Mouse (Mus musculus) MEL (cell line): ENCODE data around the gene Serpina1f.

Experiments used
- ELF1 ChIP-seq: IDR thresholded peaks from 2 replicates; pipeline ENCODE4 v1.6.1; 2014; ENCODE audit warnings: low read depth, mild to moderate bottlenecking, inconsistent platforms, low read length, improper control_type of control experiment, moderate library complexity
- EP300 ChIP-seq, 2 experiments: IDR thresholded peaks; 2 replicates each; pipeline ENCODE4 v1.6.1; 2011; ENCODE audit warnings: improper control_type of control experiment in 2 of 2, low read length in 2 of 2, low read depth in 1 of 2, mild to moderate bottlenecking in 1 of 2
- MYC ChIP-seq: IDR thresholded peaks from 2 replicates; pipeline ENCODE4 v1.6.1; 2011; ENCODE audit warnings: low read depth, mild to moderate bottlenecking, low read length, improper control_type of control experiment, moderate library complexity

GRCm38 (mm10) chr12:103681169-103681568 lies 14.2 kb downstream of the Serpina1f start:
- TF ChIP-seq ELF1 (no peak), EP300 (IDR thresholded peaks at IDR 0.05; ENCODE audit: low read depth in 1 of 2, low read length in 2 of 2) (no peak), MYC (no peak)
